Mouse (Mus musculus) testis, adult 2 months (tissue): ENCODE measurements around the gene Tiam1. TPM values are rescaled to one million over a fixed set of nuclear protein-coding genes. Genes with fewer than 3 reads are reported as not detected.

Experiments used
- H3K27ac ChIP-seq: fragments of 200-500 bp; 2 replicates; pipeline ENCODE4 v1.5.1; 2012; ENCODE audit warnings: low read depth, low read length; ENCODE audit not compliant: control insufficient read depth, insufficient read depth
- H3K27me3 ChIP-seq: fragments of 200-500 bp; 2 replicates; pipeline ENCODE4 v1.6.1; 2012; ENCODE audit warnings: mild to moderate bottlenecking, low read length, moderate library complexity; ENCODE audit not compliant: control insufficient read depth, insufficient read depth
- H3K36me3 ChIP-seq: fragments of 200-500 bp; 2 replicates; pipeline ENCODE4 v1.6.1; 2012; ENCODE audit warnings: mild to moderate bottlenecking, low read length; ENCODE audit not compliant: control insufficient read depth, insufficient read depth
- H3K4me1 ChIP-seq: fragments of 200-500 bp; 2 replicates; pipeline ENCODE4 v1.6.1; 2012; ENCODE audit warnings: low read length; ENCODE audit not compliant: control insufficient read depth, insufficient read depth
- H3K4me3 ChIP-seq: fragments of 200-500 bp; 2 replicates; pipeline ENCODE4 v1.5.1; 2012; ENCODE audit warnings: low read depth, mild to moderate bottlenecking, low read length, moderate library complexity, mixed read lengths; ENCODE audit not compliant: control insufficient read depth
- CTCF ChIP-seq: fragments of 200-500 bp; IDR thresholded peaks from 2 replicates; pipeline ENCODE4 v1.5.1; 2012; ENCODE audit warnings: low read depth, mild to moderate bottlenecking, inconsistent platforms, low read length, moderate library complexity; ENCODE audit not compliant: control insufficient read depth, insufficient read depth, insufficient replicate concordance
- POLR2A ChIP-seq: fragments of 200-500 bp; IDR thresholded peaks from 2 replicates; pipeline ENCODE4 v1.6.1; 2012; ENCODE audit warnings: low read depth, mild to moderate bottlenecking, inconsistent platforms, low read length, moderate library complexity; ENCODE audit not compliant: control insufficient read depth
- polyA plus RNA-seq: library from polyadenylated mRNA; depleted of rRNA; stranded (reverse); fragments of >200 nt; gene quantifications from 2 replicates; pipeline ENCODE4 v1.2.3, GENCODE M21; 2012

Tiam1 gene
- polyA plus RNA-seq, 1 experiment, result 9.6 TPM

DNA sequence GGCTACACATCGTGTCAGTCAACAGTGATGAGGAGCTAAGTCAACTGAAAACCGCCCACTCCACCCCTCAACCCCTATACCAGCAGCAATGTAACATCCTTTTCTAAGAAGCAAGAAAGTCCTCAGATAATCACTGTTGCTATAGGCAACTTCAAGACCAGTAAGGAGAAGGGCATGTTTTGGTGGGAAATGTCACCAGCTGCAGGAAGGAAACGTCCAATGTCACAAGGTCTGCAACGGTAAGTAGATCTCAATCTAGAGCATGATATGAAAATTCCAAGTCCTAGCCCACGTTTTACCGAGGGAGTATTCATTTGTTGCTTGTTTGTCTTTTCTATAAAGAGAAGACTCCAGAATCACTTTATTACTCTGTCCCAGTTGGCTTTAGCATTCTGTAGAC, 95.7 kb downstream of the Tiam1 start:
- Histone ChIP-seq H3K27ac (no peak overlapping the region), H3K4me1 (no peaks in the 10 kb centered on the region; the same call in 1 of the 2 replicates), H3K36me3 (no peaks in the 10 kb centered on the region), H3K4me3 (no peak overlapping the region), H3K27me3 (no peaks in the 10 kb centered on the region)
- TF ChIP-seq CTCF (no peak), POLR2A (no peak)

DNA sequence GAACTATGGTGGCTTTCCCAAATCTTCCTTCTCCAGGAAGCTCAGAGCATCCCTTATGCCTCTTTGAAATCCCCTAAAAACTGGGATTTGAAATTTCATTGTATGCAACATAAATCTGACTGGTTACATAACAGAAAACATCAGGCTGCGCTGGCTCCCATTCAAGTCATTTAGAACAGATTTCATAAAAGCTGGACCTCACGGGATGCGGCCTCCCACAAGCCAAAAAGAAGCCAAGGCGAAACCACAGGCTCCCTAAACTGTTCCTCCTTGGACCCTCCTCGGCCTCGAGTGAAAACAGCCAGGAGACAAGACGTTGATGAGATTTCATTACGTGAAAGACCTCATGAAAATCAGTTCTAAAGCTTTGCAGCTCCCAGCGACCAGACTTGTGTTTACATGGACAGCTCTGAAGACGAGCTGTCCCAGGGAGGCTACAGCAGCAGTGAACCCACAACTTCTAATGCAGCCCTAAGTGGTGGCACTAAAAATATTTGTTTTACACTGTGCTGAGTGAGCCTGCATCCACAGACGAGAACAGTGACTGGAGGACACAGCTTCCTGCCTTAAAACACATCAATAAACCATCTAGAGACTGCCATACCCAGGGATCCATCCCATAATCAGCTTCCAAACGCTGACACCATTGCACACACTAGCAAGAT, 96.9 kb downstream of the Tiam1 start:
- Histone ChIP-seq H3K4me3 (no peak overlapping the region), H3K36me3 (no peaks in the 10 kb centered on the region), H3K27me3 (no peaks in the 10 kb centered on the region), H3K4me1 (no peaks in the 10 kb centered on the region), H3K27ac (no peak overlapping the region)
- no peak for TF ChIP-seq POLR2A
- TF ChIP-seq CTCF, result no peak

DNA sequence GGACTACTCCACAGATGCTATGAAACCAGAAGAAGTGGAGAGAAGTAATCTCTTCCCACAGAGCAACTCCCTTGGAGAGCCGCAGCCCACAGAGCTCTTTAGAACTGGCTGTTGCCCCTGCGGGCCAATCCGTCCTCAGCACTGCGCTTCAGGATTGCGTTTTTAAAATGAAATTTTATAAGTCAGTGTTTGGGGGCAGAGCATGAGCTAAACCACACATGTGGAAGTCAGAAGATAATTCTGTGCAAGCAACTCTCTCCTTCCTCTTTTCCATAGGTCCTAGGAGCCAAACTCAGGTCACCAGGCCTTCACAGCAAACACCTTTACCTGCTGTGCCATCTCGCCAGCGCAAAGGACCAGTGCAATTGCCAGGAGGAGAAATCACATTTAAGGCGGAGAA, 98.0 kb downstream of the Tiam1 start:
- Histone ChIP-seq H3K36me3 (no peaks in the 10 kb centered on the region), H3K4me3 (no peak overlapping the region), H3K4me1 (no peaks in the 10 kb centered on the region), H3K27ac (no peak overlapping the region), H3K27me3 (no peaks in the 10 kb centered on the region)
- TF ChIP-seq POLR2A (no peak), CTCF (no peak)

DNA sequence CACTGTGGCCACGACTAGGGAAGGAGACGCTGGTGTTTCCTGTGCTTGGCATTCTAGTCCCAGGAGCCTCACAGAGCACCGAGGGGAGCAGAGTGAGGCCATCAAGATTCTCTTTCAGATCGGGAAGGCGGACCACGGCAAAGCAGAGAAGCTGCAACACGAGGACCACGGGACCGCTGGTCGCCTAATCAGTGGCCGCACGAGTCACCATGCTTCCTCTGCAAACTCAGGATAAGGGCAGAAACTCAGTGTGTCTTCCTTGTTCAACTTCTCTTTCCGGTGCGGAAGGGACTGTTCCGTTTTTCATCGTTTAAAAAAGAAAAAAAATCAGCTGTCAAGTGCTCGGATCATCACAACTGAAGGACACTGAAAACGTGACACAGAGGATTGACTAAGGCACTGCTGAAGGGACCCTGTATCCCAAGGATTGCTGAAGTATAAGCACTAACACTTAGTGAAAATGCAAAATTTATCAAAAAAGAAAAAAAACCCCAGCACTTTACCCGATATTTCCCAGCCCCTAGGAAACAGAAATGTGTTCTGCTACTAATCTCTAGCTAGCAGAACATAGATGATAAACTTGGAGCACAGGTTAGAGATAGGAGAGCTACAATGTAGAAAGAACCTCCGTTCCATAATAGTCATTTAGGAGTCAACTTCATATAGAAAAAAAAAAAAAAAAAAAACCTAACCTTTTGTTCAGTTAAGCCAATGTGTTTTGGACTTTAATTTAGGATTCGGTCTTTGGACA, 99.4 kb downstream of the Tiam1 start:
- H3K36me3 ChIP-seq, result no peaks in the 10 kb centered on the region
- no peak for TF ChIP-seq POLR2A
- no peak for TF ChIP-seq CTCF
- no peaks in the 10 kb centered on the region for H3K27me3 ChIP-seq
- no peak overlapping the region for H3K4me3 ChIP-seq
- H3K27ac ChIP-seq, result no peak overlapping the region
- no peaks in the 10 kb centered on the region for H3K4me1 ChIP-seq

DNA sequence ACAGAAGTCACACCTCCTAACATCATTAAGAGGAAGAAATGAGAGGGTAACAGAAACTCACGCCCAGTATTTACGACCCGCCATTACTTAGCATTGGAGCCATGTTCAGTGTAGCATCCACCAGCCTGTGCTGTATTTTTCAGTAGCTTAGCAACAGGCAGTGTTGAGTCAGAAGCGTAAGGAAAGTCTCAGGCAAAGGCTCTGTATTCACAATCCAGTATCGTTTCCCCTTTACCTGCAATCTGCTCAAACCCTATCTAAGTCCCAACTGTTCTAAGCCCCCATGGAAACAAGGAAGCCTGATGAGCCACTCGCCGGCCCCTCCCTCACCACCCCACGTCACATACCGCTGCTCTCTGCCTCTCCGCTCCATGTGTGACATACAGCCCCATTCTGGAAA, 100.7 kb downstream of the Tiam1 start:
- no peaks in the 10 kb centered on the region for H3K27me3 ChIP-seq
- no peaks in the 10 kb centered on the region for H3K4me1 ChIP-seq
- H3K4me3 ChIP-seq, result no peak overlapping the region
- H3K36me3 ChIP-seq, result no peaks in the 10 kb centered on the region
- no peak for TF ChIP-seq POLR2A
- no peak for TF ChIP-seq CTCF
- H3K27ac ChIP-seq, result no peak overlapping the region

DNA sequence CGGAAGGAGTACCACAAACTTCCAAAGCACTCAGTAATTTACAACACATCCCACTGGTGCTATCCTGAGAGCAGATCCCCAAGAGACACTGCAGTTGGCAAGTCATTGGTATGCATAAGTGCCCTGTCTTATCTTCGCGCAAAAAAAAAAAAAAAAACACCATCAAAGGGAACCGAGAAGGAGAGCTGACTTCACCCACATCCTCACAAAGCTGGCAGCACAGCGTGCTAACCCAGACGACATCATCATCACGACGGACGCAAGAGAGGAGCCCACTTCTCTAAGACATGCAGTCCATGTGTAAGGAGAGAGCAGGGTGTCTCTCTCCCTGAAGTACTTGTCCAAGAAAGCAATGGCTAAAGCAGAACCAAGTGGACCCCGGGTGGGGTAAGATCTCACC, 101.2 kb downstream of the Tiam1 start:
- no peak overlapping the region for H3K4me3 ChIP-seq
- H3K4me1 ChIP-seq, result no peaks in the 10 kb centered on the region

DNA sequence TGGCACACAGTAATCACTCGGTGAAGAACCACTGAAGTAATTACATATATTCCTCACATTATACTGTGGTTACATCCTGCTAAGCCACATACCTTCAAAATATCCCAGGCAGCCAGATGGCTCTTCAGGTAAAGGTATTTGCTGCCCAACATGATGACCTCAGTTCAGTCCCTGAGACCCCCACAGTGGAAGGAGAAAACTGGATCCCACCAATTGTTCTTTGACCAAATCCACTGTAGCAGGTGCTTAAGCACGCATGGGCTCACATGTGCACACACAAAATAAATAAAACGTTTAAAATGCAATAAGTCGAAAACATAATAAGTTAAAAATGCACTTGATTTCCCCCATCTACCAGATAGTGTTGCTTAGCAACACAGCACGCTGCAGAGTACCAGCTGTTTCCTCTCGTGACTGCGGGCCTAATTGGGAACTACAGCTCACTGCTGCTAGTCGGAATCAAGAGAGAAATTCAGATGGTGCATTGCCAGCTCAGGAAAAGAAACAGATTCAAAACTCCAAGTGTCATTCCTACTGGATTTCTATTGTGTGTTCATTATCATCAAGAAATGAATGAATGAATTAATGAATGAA, 102.7 kb downstream of the Tiam1 start:
- Histone ChIP-seq H3K36me3 (no peaks in the 10 kb centered on the region), H3K4me1 (no peaks in the 10 kb centered on the region), H3K4me3 (no peak overlapping the region), H3K27ac (no peak overlapping the region), H3K27me3 (no peaks in the 10 kb centered on the region)
- TF ChIP-seq POLR2A, result no peak
- TF ChIP-seq CTCF, result no peak

More for the DNA sequence above, 101.2 kb downstream of the Tiam1 start:
- TF ChIP-seq CTCF (no peak), POLR2A (no peak)
- Histone ChIP-seq H3K36me3 (no peaks in the 10 kb centered on the region), H3K27ac (no peak overlapping the region), H3K27me3 (no peaks in the 10 kb centered on the region)
